Mouse (Mus musculus) hematopoietic stem cell, adult 5-6 weeks (primary cell): ENCODE data around the gene Usp39. TPM values are rescaled to one million over a fixed set of nuclear protein-coding genes. Genes with fewer than 3 reads are reported as not detected.
A peak's percentile ranks its signal among the peaks of the same experiment; 100 is the strongest.

Source experiments
- ATAC-seq, 2 experiments: fragments of 125-278 bp in 1 of 2; replicated peaks in 1 of 2; 2 replicates each; pipeline ENCODE4 v1.8.0; 2016 to 2017; ENCODE audit warnings: inconsistent platforms in 2 of 2, mild to moderate bottlenecking in 2 of 2, moderate number of reproducible peaks in 2 of 2, low read depth in 1 of 2, moderate TSS enrichment in 1 of 2; ENCODE audit not compliant: low FRiP score in 2 of 2, poor library complexity in 2 of 2, severe bottlenecking in 2 of 2, insufficient read depth in 1 of 2, low TSS enrichment in 1 of 2
- total RNA-seq: library from RNA; stranded (forward); fragments of 172-1452, 232-1000 nt; gene quantifications from 2 replicates; pipeline ENCODE4 v1.2.3, GENCODE M21; 2017

Usp39 gene
- 66.7 and 82.2 TPM in 2 replicates for total RNA-seq

DNA sequence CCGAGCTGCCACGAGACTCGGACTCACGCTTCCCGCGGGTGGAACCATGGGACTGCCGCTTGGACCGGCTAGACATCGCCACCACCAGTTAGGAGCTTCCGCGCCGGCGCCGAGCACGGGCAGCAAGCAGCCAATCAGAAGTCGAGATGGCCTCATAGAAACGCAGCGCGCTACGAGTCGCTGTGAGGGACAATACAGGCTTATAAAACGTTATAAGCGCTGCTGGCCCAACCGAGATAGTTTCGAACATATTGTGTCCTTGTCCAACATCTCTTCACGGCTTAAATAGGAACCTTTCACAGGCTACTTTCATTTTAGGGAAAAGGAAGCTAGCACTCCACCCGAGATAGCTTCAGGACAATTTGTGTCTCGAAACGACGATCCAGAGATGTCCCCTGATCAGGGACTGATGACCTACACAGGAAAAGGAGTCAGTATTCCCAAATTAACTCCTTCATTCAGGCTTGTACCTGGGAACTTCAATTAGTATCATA, at the start of gene Usp39:
Gene Usp39 (minus strand): TSS at position 111 of the 494 bp plus-strand sequence.
- ATAC-seq, result peak; percentile 73 to 79

- no peak for ATAC-seq
Measured at GRCm38 (mm10) chr6:72392341-72392740, 47.4 kb upstream of the Usp39 start.

DNA sequence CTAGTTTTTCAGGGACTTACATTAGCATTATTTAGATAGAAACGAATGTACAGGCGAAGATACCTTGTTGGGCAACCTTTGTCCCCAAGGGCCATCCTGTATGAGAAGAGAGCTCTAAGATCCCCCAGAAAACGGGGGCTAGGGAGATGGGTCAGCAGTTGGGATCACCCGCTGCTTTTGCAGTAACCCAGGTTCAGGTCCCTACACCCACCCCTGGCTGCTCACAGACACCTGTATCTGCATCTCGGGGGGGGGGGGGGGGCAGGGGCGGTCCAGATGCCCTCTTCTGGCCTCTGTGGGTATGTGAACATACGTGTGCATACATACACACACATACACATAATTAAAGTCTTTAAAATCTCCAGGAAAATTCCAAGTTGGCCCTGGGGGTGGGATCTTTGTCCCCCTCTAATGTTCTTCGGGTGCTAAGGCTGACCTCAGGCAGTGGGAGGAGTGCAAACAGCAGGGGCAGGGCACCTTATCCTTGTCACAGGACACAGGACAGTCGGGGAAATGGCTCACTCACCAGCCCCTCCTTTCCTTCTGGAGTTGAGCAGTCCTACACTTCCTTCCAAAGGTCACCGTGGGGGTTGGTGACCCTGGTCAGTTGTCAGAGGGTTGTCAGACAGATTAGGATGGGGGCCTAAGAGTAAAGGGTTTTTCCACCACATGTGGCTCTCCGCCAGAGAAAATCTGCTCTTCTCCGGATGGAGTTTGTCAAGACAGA, 46.0 kb upstream of the Usp39 start:
- ATAC-seq, result no peak

DNA sequence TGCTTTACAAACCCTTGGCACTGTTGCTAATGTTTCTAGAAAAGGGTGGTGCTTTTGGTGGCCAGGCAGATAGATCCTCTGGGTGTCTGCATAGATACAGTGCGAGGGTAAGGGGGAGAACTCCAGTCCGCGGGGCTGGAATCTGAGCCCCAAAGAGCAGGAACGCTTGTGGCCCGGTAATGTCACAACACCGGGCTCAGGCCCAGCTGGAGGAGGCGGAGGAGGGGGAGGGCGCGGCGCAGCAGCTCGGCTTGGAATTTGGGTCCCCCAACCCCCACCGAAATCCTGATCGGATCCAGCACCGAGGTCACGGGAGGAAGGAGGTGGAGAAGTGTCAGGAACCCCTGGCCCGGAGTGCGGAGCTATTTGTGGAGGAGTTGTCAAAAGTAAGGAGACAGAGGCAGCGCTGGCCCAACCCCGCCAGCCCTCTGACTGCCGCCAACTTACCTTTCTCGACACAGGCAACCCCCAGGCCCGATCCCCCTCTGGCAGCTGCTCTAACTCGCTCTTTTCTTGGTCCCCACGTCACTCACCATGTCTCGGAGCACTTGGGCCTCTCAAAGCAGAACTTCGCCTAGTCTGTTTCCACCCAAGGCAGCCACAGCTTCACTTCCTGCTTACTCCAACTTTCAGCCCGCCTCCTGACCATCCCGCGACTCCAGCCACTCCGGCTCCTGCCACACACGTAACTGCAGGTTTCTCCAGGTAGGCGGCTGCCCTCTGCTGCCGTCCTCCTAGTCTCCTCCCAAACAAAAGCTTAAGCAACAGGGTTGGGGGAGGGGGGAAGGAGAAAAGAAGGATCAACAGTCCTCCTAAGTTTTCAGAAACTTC, 45.2 kb upstream of the Usp39 start, which contains the start of gene Vamp8:
Gene Vamp8 (minus strand): TSS at position 763 of the 831 bp plus-strand sequence.
- ATAC-seq, result peak; percentile 63 to 71

- peak; percentile 88 to 91 for ATAC-seq
Measured at GRCm38 (mm10) chr6:72389471-72389940, 44.5 kb upstream of the Usp39 start.

GRCm38 (mm10) chr6:72388791-72389329, 43.9 kb upstream of the Usp39 start:
- ATAC-seq, result no peak

DNA sequence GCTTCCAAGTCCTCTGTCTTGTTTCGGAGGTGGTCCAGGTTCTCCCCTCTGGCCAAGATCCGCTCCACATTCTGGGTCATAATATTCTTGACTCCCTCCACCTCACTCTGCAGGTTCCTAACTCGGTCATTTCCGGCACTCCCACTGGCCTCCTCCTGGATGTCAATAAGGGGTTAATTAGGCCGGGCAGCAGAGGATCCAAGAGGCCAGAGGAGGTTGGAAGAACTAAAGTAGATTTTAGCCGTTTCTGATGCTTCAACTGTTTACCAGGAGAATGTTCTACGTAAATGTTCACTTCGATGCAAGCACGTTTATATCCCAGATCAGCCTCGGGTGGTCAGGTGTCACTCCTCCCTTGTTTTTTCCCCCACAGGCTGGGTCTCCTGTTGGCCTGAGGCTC, 43.3 kb upstream of the Usp39 start:
- ATAC-seq, result no peak

DNA sequence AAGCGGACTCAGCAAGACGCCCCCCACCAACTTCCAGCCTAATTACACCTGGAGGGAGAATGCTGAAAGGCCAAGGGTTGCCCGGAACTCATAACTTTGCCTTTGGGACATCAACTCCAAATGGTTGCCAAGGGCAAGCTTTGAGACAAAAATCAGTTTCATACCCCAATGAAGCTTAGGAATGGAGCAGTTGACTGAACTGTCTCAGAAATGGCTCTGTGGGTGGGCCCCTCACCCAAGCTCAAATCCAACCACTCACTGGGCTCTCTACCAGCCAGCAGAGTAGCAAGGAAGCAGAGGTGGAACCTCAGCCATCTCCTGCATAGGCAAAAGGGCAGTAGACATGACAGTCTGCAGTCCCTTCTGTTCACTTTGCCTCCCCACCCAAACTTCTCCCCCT, 42.8 kb upstream of the Usp39 start:
- no peak for ATAC-seq

GRCm38 (mm10) chr6:72386561-72386960, 41.6 kb upstream of the Usp39 start:
- no peak for ATAC-seq

- ATAC-seq, result no peak
Measured at GRCm38 (mm10) chr6:72385258-72385657, 40.3 kb upstream of the Usp39 start.

GRCm38 (mm10) chr6:72383952-72384351, 39.0 kb upstream of the Usp39 start:
- no peak for ATAC-seq

DNA sequence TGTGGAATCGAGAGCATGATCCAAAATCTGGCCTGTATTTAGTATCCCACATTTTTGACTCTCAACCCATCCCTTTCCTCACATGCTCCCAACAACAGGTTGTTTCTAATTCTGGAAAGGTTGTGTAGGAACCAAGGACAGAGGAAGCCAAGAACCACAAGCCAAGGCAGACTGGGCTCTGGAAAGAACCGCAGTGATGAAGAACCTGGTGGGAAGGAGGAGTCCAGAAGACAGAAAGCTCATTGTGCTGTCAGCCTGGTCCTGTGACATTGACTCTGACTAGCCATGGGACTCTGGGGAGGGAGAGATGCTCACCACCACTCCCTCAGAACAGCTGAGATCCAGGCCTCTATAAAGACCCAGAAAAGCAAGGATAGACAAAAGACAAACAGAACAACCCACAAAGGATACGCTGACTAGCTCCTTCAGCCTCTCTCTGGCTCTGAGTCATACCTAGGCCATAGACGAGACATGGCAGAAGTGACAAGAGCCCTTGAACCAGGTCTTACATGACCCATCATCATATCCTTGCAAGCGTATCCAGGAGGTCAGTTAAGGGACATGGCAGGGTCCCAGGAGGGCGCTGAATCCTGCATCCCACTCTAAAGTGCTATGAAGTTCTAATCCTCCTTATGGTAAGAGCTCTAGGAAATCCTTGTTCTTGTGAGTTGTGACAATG, 38.3 kb upstream of the Usp39 start:
- ATAC-seq, result no peak

- no peak for ATAC-seq
Measured at GRCm38 (mm10) chr6:72382494-72382893, 37.5 kb upstream of the Usp39 start.

DNA sequence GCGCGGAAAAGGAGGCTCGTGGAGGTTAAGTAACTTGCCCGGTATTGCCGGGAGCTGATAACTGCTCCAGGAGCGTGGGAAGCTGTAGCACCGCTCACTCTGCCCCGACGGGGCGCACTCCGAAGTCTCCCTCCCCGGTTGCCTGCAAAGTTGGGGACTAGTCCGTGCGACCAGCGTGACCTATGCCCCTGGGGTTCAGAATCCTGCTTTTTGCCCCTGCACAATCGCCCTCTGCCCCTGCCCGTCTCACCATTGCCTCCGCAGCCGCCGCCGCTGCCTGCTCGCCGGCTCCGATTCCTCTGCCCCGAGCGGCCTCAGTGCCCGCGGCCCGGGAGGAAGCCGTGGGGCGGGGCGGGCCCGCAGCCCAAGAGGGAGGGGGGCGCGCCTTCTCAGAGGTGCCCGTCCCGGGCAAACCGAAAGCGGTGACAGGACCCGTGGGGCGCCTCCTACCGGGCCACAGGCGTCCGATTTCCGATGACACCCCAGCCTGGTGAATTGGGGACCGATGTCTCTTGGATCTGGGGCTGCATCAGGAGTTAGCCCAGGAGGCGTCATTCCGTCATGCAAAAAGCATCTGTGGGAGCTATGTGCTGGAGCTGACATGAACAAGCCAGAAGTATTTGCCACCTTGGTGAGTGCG, 35.3 kb upstream of the Usp39 start, which contains the start of gene Vamp5:
Gene Vamp5 (minus strand): TSS at position 338 of the 640 bp plus-strand sequence.
- peak; percentile 63 to 76 for ATAC-seq

DNA sequence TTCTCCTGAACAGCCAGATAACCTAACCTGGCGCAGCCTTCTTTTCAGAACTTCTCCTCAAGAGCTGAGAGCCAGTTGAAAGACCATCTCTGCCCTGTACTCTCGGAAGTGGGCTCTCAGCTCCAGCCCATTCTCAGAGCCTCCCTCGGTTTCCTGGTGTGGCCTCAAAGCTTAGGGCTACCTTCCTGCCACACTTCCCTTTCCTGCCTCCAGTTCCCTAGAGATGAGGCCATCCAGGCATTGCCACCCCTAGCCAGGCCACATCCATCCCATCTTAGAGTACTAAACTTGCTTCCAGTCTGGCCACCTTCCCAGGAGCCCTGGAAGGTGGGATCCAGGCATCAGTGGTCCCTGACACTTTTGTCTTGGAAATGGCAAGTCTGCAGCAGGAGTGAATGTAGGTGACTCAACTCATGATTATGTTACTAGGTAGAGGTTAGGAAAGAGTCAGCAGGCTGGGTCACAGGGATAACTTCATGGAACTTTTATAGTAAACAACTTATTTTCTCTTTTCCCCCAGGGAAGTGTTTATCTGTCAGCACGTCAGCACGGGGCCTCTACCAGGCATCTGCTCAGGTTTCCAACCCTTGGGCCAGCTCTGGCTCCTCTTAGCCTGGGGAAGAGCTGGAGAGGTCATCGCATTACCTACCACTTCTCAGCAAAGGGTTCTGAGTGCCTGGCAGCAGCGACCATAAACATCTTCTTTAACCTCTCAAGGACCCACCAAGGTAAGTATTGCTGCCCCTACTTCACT, 34.6 kb upstream of the Usp39 start:
- peak; percentile 35 to 46 for ATAC-seq

- no peak for ATAC-seq
Measured at GRCm38 (mm10) chr6:72378510-72379234, 33.7 kb upstream of the Usp39 start.
